Mouse (Mus musculus) myocyte (in vitro differentiated cells): ENCODE data around the gene Ltbp1. TPM values are rescaled to one million over a fixed set of nuclear protein-coding genes. Genes with fewer than 3 reads are reported as not detected.

Source experiments
- H3K27me3 ChIP-seq: one replicate; pipeline ENCODE4 v1.6.1; 2011; ENCODE audit not compliant: control insufficient read depth, insufficient read depth, insufficient read length
- H3K36me3 ChIP-seq: one replicate; pipeline ENCODE4 v1.6.1; 2011; ENCODE audit not compliant: control insufficient read depth, insufficient read depth
- H3K4me2 ChIP-seq: one replicate; pipeline ENCODE4 v1.6.1; 2011; ENCODE audit warnings: low read depth, control low read depth
- H3K4me3 ChIP-seq: one replicate; pipeline ENCODE4 v1.5.1; 2011; ENCODE audit warnings: mild to moderate bottlenecking, control low read depth, moderate library complexity
- H3K79me2 ChIP-seq: one replicate; pipeline ENCODE4 v1.6.1; 2011; ENCODE audit not compliant: control insufficient read depth, insufficient read depth
- H3ac ChIP-seq: one replicate; pipeline ENCODE4 v1.6.1; 2011; ENCODE audit not compliant: control insufficient read depth, insufficient read length
- CEBPB ChIP-seq: IDR thresholded peaks from 2 replicates; pipeline ENCODE4 v1.6.1; 2011; ENCODE audit warnings: mild to moderate bottlenecking, moderate library complexity; ENCODE audit not compliant: poor library complexity, insufficient read depth, severe bottlenecking
- E2F4 ChIP-seq: IDR thresholded peaks from one replicate; pipeline ENCODE4 v1.6.1; 2011; ENCODE audit warnings: mild to moderate bottlenecking, control low read depth, moderate library complexity; ENCODE audit not compliant: insufficient read depth
- MAX ChIP-seq: IDR thresholded peaks from one replicate; pipeline ENCODE4 v1.6.1; 2011; ENCODE audit warnings: low read depth, mild to moderate bottlenecking, control low read depth
- MYOD1 ChIP-seq, 3 experiments: IDR thresholded peaks; one replicate each; pipeline ENCODE4 v1.6.1; 2011; ENCODE audit warnings: control low read depth in 2 of 3, low read depth in 2 of 3, mild to moderate bottlenecking in 2 of 3, moderate library complexity in 1 of 3; ENCODE audit not compliant: insufficient read length in 2 of 3, control insufficient read depth in 1 of 3
- MYOG ChIP-seq, 3 experiments: IDR thresholded peaks; one replicate each; pipeline ENCODE4 v1.6.1; 2011; ENCODE audit warnings: control low read depth in 2 of 3, low read depth in 2 of 3, mild to moderate bottlenecking in 2 of 3; ENCODE audit not compliant: insufficient read length in 2 of 3, control insufficient read depth in 1 of 3, insufficient read depth in 1 of 3
- POLR2A ChIP-seq: IDR thresholded peaks from one replicate; pipeline ENCODE4 v1.6.1; 2011; ENCODE audit warnings: low read depth, mild to moderate bottlenecking, control low read depth, moderate library complexity; ENCODE audit not compliant: insufficient read length
- POLR2AphosphoS2 ChIP-seq: IDR thresholded peaks from one replicate; pipeline ENCODE4 v1.6.1; 2011; ENCODE audit warnings: low read depth, control low read depth; ENCODE audit not compliant: insufficient read length
- REST ChIP-seq: IDR thresholded peaks from one replicate; pipeline ENCODE4 v1.6.1; 2011; ENCODE audit warnings: mild to moderate bottlenecking, control low read depth, moderate library complexity; ENCODE audit not compliant: insufficient read depth, insufficient read length
- SRF ChIP-seq: IDR thresholded peaks from one replicate; pipeline ENCODE4 v1.6.1; 2011; ENCODE audit warnings: low read depth; ENCODE audit not compliant: control insufficient read depth, insufficient read length
- TCF12 ChIP-seq: IDR thresholded peaks from one replicate; pipeline ENCODE4 v1.6.1; 2011; ENCODE audit warnings: mild to moderate bottlenecking, control low read depth; ENCODE audit not compliant: poor library complexity, insufficient read depth, severe bottlenecking
- TCF3 ChIP-seq: IDR thresholded peaks from one replicate; pipeline ENCODE4 v1.6.1; 2011; ENCODE audit warnings: low read depth, control low read depth; ENCODE audit not compliant: insufficient read length
- USF1 ChIP-seq: IDR thresholded peaks from one replicate; pipeline ENCODE4 v1.6.1; 2011; ENCODE audit warnings: low read depth, mild to moderate bottlenecking, control low read depth, moderate library complexity
- polyA plus RNA-seq: library from polyadenylated mRNA; unstranded; fragments of >200 nt; fragmentation: generic; extraction: Trizol; gene quantifications from one replicate; pipeline ENCODE4 v1.2.1, GENCODE M21; 2012; ENCODE audit warnings: missing spikeins

Gene Ltbp1
- polyA plus RNA-seq, 1 experiment: 19.4 TPM

- Histone ChIP-seq H3K4me3 (no peak overlapping the region), H3K79me2 (no peaks in the 10 kb centered on the region), H3K36me3 (no peaks in the 10 kb centered on the region), H3K4me2 (no peak overlapping the region), H3ac (no peak overlapping the region), H3K27me3 (no peaks in the 10 kb centered on the region)
- TF ChIP-seq MYOG (IDR thresholded peaks at IDR 0.05; ENCODE audit: control insufficient read depth in 1 of 3, insufficient read depth in 1 of 3, insufficient read length in 2 of 3, low read depth in 2 of 3): no peak
- no peak for TF ChIP-seq POLR2A
These were observed 429.5 kb downstream of the Ltbp1 start for GRCm38 (mm10) chr17:75434871-75435270.

- no peak within 1 kb of the TSS for H3K4me3 ChIP-seq
- H3K36me3 ChIP-seq: no peaks in the 10 kb centered on the region
- no peak within 1 kb of the TSS for H3ac ChIP-seq
- no peaks in the 10 kb centered on the region for H3K79me2 ChIP-seq
- TF ChIP-seq MAX (no peak), MYOD1 (IDR thresholded peaks at IDR 0.05; ENCODE audit: control insufficient read depth in 1 of 3, insufficient read length in 2 of 3, low read depth in 2 of 3) (no peak), REST (no peak), MYOG (IDR thresholded peaks at IDR 0.05; ENCODE audit: control insufficient read depth in 1 of 3, insufficient read depth in 1 of 3, insufficient read length in 2 of 3, low read depth in 2 of 3) (no peak), CEBPB (no peak), SRF (no peak), USF1 (no peak), POLR2AphosphoS2 (no peak), TCF12 (no peak), E2F4 (no peak), TCF3 (no peak), POLR2A (no peak)
- H3K27me3 ChIP-seq: no peaks in the 10 kb centered on the region
- no peak within 1 kb of the TSS for H3K4me2 ChIP-seq
These were observed 430.2 kb downstream of the Ltbp1 start, which contains the start of gene Rasgrp3 for GRCm38 (mm10) chr17:75435599-75435998. Rasgrp3 (plus strand) TSS chr17:75435896.

GRCm38 (mm10) chr17:75436095-75436494, 430.7 kb downstream of the Ltbp1 start:
- no peak overlapping the region for H3K4me2 ChIP-seq
- no peaks in the 10 kb centered on the region for H3K27me3 ChIP-seq
- TF ChIP-seq CEBPB (no peak), MAX (no peak), USF1 (no peak), MYOD1 (IDR thresholded peaks at IDR 0.05; ENCODE audit: control insufficient read depth in 1 of 3, insufficient read length in 2 of 3, low read depth in 2 of 3) (no peak), POLR2AphosphoS2 (no peak), REST (no peak)
- H3ac ChIP-seq: no peak overlapping the region
- H3K36me3 ChIP-seq: no peaks in the 10 kb centered on the region
- H3K4me3 ChIP-seq: no peak overlapping the region
- H3K79me2 ChIP-seq: no peaks in the 10 kb centered on the region

- Histone ChIP-seq H3K4me2 (no peak overlapping the region), H3K36me3 (no peaks in the 10 kb centered on the region), H3K4me3 (no peak overlapping the region), H3K27me3 (no peaks in the 10 kb centered on the region), H3ac (no peak overlapping the region), H3K79me2 (no peaks in the 10 kb centered on the region)
- TF ChIP-seq MAX: no peak
- no peak for TF ChIP-seq E2F4
- TF ChIP-seq TCF3: no peak
- TF ChIP-seq MYOG (IDR thresholded peaks at IDR 0.05; ENCODE audit: control insufficient read depth in 1 of 3, insufficient read depth in 1 of 3, insufficient read length in 2 of 3, low read depth in 2 of 3): no peak
- TF ChIP-seq REST: no peak
- no peak for TF ChIP-seq TCF12
- no peak for TF ChIP-seq MYOD1 (IDR thresholded peaks at IDR 0.05; ENCODE audit: control insufficient read depth in 1 of 3, insufficient read length in 2 of 3, low read depth in 2 of 3)
- no peak for TF ChIP-seq POLR2AphosphoS2
- TF ChIP-seq POLR2A: no peak
- TF ChIP-seq SRF: no peak
- TF ChIP-seq CEBPB: no peak
These were observed 431.5 kb downstream of the Ltbp1 start for GRCm38 (mm10) chr17:75436819-75437218.

GRCm38 (mm10) chr17:75437239-75437750, 431.9 kb downstream of the Ltbp1 start:
- Histone ChIP-seq H3K79me2 (no peaks in the 10 kb centered on the region), H3ac (no peak overlapping the region), H3K36me3 (no peaks in the 10 kb centered on the region), H3K4me3 (no peak overlapping the region), H3K27me3 (no peaks in the 10 kb centered on the region), H3K4me2 (no peak overlapping the region)
- TF ChIP-seq USF1 (no peak), TCF12 (no peak), MYOD1 (IDR thresholded peaks at IDR 0.05; ENCODE audit: control insufficient read depth in 1 of 3, insufficient read length in 2 of 3, low read depth in 2 of 3) (no peak), MYOG (IDR thresholded peaks at IDR 0.05; ENCODE audit: control insufficient read depth in 1 of 3, insufficient read depth in 1 of 3, insufficient read length in 2 of 3, low read depth in 2 of 3) (no peak), POLR2A (no peak), REST (no peak), MAX (no peak), CEBPB (no peak), TCF3 (no peak), E2F4 (no peak)
